Mouse (Mus musculus) ES-E14 (cell line): ENCODE data around the gene Gm49358. TPM values are rescaled to one million over a fixed set of nuclear protein-coding genes. Genes with fewer than 3 reads are reported as not detected.

Experiments
- DNase-seq: peaks from one replicate; pipeline ENCODE4 v3.0.0-alpha.2; 2013; ENCODE audit warnings: low read depth, low spot score
- H3K27ac ChIP-seq: 2 replicates; pipeline ENCODE4 v1.5.1; 2012; ENCODE audit warnings: low read depth, mild to moderate bottlenecking, low read length, moderate library complexity, mixed read lengths; ENCODE audit not compliant: poor library complexity, insufficient read depth, severe bottlenecking
- H3K36me3 ChIP-seq: 2 replicates; pipeline ENCODE4 v1.6.1; 2012; ENCODE audit warnings: mild to moderate bottlenecking, low read length, moderate library complexity, mixed read lengths; ENCODE audit not compliant: control insufficient read depth, poor library complexity, insufficient read depth, severe bottlenecking
- H3K4me1 ChIP-seq, 2 experiments: fragments of 150-350 bp in 1 of 2; sonication (generic) in 1 of 2; 2 replicates each; pipeline ENCODE4 v1.6.1; 2012; ENCODE audit warnings: low read length in 2 of 2, mild to moderate bottlenecking in 1 of 2, mixed read lengths in 1 of 2; ENCODE audit not compliant: control insufficient read depth in 2 of 2, insufficient read depth in 2 of 2, poor library complexity in 1 of 2
- H3K4me3 ChIP-seq, 2 experiments: fragments of 150-350 bp in 1 of 2; sonication (generic) in 1 of 2; 2 replicates each; pipeline ENCODE4 v1.5.1; 2012; ENCODE audit warnings: low read length in 2 of 2, low read depth in 1 of 2, mild to moderate bottlenecking in 1 of 2, mixed read lengths in 1 of 2; ENCODE audit not compliant: insufficient read depth in 1 of 2, poor library complexity in 1 of 2, severe bottlenecking in 1 of 2
- H3K9ac ChIP-seq: 2 replicates; pipeline ENCODE4 v1.6.1; 2012; ENCODE audit warnings: low read depth, mild to moderate bottlenecking, low read length, mixed read lengths; ENCODE audit not compliant: poor library complexity, insufficient read depth, severe bottlenecking
- H3K9me3 ChIP-seq: fragments of 150-350 bp; sonication (generic); 2 replicates; pipeline ENCODE4 v1.6.1; 2012; ENCODE audit warnings: low read depth, mild to moderate bottlenecking, low read length; ENCODE audit not compliant: control insufficient read depth, insufficient read depth
- CHD2 ChIP-seq: IDR thresholded peaks from 2 replicates; pipeline ENCODE4 v1.6.1; 2014; ENCODE audit warnings: mild to moderate bottlenecking, low read depth, low read length, inconsistent platforms
- HCFC1 ChIP-seq: IDR thresholded peaks from 2 replicates; pipeline ENCODE4 v1.6.1; 2012; ENCODE audit warnings: low read length, inconsistent platforms, borderline replicate concordance; ENCODE audit not compliant: insufficient read depth
- MAFK ChIP-seq: IDR thresholded peaks from 2 replicates; pipeline ENCODE4 v1.6.1; 2014; ENCODE audit warnings: mild to moderate bottlenecking, low read depth, low read length, inconsistent platforms; ENCODE audit not compliant: insufficient read depth
- ZC3H11A ChIP-seq: IDR thresholded peaks from 2 replicates; pipeline ENCODE4 v1.6.1; 2012; ENCODE audit warnings: low read depth, mild to moderate bottlenecking, inconsistent platforms, low read length, borderline replicate concordance
- ZNF384 ChIP-seq: IDR thresholded peaks from 2 replicates; pipeline ENCODE4 v1.6.1; 2012; ENCODE audit warnings: low read depth, low read length, inconsistent platforms
- in situ Hi-C, 2 experiments: fragments of 600-800 bp; cut with MboI; formaldehyde crosslinking; loops; one replicate each; pipeline ENCODE4 v1.15.1; 2025; ENCODE audit warnings: low sequenced_read_pairs in 2 of 2, inconsistent platforms in 1 of 2; ENCODE audit not compliant: unreplicated experiment in 2 of 2
- total RNA-seq: library from RNA; depleted of rRNA; stranded (reverse); fragments of 300-350 nt; gene quantifications from 2 replicates; pipeline ENCODE4 v1.2.3, GENCODE M21; 2012

Gm49358 gene
- total RNA-seq, 1 experiment, result 0.58 TPM

- Histone ChIP-seq H3K9me3 (no peaks in the 10 kb centered on the region), H3K9ac (no peak overlapping the region), H3K27ac (no peak overlapping the region), H3K4me3 (no peak overlapping the region), H3K36me3 (no peaks in the 10 kb centered on the region), H3K4me1 (peaks cover 3 to 28% of the 10 kb centered on the region in 2 experiments)
- DNase-seq, result no peak
- in situ Hi-C loops, result no loop called here
- no peak for TF ChIP-seq ZNF384
- TF ChIP-seq CHD2, result no peak
- no peak for TF ChIP-seq HCFC1
- TF ChIP-seq ZC3H11A, result no peak
- TF ChIP-seq MAFK, result no peak
Observed at GRCm38 (mm10) chr10:86765344-86765966, 1.7 kb downstream of the Gm49358 start.

GRCm38 (mm10) chr10:86769216-86769615, 5.4 kb downstream of the Gm49358 start:
- no peaks in the 10 kb centered on the region for H3K36me3 ChIP-seq
- H3K27ac ChIP-seq, result no peak overlapping the region
- no peak overlapping the region for H3K9ac ChIP-seq
- H3K4me1 ChIP-seq, result peaks cover 7 to 16% of the 10 kb centered on the region in 2 experiments
- TF ChIP-seq CHD2, result no peak
- TF ChIP-seq ZC3H11A, result no peak
- TF ChIP-seq HCFC1, result no peak
- no peak for TF ChIP-seq ZNF384
- no peak for TF ChIP-seq MAFK
- in situ Hi-C loops, result no loop called here
- H3K4me3 ChIP-seq, result no peak overlapping the region
- no peaks in the 10 kb centered on the region for H3K9me3 ChIP-seq
- DNase-seq, result no peak

DNA sequence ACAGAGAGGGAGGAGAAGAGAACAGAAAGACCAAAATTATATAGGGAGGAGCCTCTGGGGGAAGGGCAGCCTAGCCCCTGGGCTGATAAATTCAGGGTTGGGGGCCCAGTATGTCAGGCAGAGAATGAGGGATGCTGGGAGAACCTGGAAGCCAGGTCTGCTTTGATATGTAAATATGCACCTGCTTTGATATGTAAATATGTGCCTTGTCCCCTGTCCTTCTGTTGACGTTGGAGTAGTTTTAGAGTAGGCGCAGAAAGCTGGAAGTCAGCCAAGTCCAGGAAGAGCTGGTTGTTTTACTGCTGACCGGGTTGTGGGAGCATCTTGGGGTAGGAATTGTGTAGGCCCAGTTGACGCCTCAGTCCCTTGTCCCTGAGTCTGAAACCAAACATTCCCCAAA, 6.0 kb downstream of the Gm49358 start:
- no peak overlapping the region for H3K9ac ChIP-seq
- no peaks in the 10 kb centered on the region for H3K9me3 ChIP-seq
- no peaks in the 10 kb centered on the region for H3K36me3 ChIP-seq
- in situ Hi-C loops, result no loop called here
- TF ChIP-seq ZC3H11A, result no peak
- no peak for TF ChIP-seq HCFC1
- no peak for TF ChIP-seq MAFK
- no peak for TF ChIP-seq ZNF384
- TF ChIP-seq CHD2, result no peak
- H3K27ac ChIP-seq, result no peak overlapping the region
- peaks cover 7 to 16% of the 10 kb centered on the region in 2 experiments for H3K4me1 ChIP-seq
- no peak for DNase-seq
- H3K4me3 ChIP-seq, result no peak overlapping the region

DNA sequence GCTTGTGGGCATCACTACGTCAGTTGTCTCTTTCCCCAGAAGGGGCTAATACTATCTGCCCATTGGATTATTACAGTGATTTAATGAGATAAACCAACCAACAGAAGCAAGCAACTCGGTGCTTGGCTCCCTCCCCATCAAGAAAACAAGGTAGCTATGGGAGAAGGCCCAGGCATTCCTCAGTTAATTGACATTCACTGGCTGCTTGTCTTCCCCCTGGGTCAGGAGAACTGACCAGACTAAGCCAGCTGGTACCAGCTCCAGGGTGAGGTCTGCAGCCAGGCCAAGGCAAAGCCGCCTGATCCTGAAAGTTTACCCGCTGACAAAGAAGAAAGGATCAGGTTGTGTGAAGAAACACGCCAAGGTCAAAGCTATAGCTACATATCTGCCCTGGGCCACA, 7.9 kb downstream of the Gm49358 start:
- TF ChIP-seq ZNF384 (no peak), CHD2 (no peak), MAFK (no peak), ZC3H11A (no peak), HCFC1 (no peak)
- in situ Hi-C loops, result no loop called here
- no peaks in the 10 kb centered on the region for H3K36me3 ChIP-seq
- no peak overlapping the region for H3K4me3 ChIP-seq
- H3K9me3 ChIP-seq, result no peaks in the 10 kb centered on the region
- H3K4me1 ChIP-seq, result peaks cover 7 to 16% of the 10 kb centered on the region in 2 experiments
- H3K9ac ChIP-seq, result no peak overlapping the region
- H3K27ac ChIP-seq, result no peak overlapping the region
- no peak for DNase-seq

- in situ Hi-C loops, result no loop called here
- Histone ChIP-seq H3K9ac (no peak overlapping the region), H3K4me3 (no peak overlapping the region), H3K9me3 (no peaks in the 10 kb centered on the region), H3K4me1 (peaks cover 7 to 16% of the 10 kb centered on the region in 2 experiments), H3K36me3 (no peaks in the 10 kb centered on the region), H3K27ac (no peak overlapping the region)
- TF ChIP-seq ZC3H11A (no peak), ZNF384 (no peak), HCFC1 (no peak), MAFK (no peak), CHD2 (no peak)
- no peak for DNase-seq
Observed at GRCm38 (mm10) chr10:86772231-86772631, 8.5 kb downstream of the Gm49358 start.
